Mouse (Mus musculus): ENCODE results near the gene Epo.
A peak's percentile ranks its signal among the peaks of the same experiment; 100 is the strongest.

Gene Epo

DNA sequence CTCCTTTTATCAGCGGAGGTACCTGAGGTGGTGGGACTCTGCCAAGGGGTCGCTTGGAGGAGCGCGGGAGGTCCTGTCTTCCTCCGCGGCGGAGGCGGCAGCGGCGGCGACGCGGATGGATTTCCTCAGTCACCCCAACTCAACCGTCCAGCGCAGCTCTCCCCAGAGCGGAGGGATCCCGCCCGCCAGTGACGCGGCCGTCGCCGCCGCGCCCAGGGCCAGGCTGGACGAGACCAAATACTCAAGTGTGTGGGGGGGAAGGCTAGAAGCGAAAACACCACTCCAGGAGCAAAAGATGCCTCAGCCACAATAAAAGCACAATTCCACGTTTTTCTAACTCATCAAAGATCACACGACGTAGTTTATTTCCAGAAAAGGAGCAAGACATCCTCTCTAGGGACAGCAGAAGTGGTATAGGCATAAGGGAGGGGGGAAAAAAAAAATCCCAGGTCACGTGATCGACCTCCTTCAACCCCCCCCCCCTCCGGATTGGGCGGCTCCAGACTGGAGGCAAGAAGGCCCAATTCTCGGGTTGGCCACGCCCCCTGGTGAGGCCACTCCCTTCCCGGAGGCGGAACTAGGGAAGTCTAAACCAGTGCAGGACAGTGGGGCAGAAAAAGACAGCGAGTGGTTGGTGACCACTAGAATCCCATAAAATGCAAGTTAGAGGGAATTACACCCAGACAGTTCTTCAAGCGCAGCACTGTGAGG is at the start of gene Epo, which contains the start of gene Gnb2:
Gene Epo, minus strand, starts transcription at position 126 of the 711 bp plus-strand sequence.
Gene Gnb2, minus strand, starts transcription at position 394 of the 711 bp plus-strand sequence.
- DNase-seq: peak; percentile 97

DNA sequence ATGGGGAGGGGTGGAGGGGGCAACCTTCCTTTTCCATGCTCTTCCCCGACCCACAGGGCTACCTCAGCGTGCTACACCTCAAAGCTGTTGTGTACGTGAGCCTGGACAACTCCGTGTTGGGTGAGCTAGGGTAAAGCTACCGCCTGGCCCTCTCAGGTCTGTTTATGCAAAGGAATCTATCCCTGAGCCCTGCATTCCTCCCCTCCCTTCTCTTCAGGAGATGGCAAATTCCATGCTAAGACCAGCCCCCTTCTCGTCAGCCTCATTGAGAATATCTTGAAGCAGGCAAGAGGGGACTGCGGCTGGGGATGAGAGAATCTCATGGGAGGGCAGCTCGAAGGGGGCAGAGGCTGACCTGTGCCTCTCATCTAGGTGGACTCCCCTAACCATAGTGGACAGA is 49.7 kb upstream of the Epo start:
- no peak for DNase-seq

DNA sequence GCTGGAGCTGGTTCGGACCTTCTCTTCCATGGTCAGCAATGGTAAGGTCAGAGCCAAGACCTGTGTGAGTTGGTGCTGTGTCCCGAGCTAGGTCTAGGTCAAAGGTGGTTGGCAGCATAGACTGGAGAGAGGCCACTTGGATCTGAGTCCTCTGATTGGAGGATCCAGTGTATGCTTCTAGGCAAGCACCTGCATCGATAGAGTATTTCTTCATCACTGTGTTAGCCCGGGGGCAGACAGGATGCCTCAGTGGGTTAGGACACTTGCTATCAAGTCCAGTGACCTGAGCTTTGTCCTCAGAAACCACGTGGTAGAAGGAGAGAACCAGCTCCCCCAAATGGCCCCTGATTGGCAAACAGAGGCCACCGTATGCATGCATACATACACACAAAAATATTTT is 47.2 kb upstream of the Epo start:
- DNase-seq: no peak

DNA sequence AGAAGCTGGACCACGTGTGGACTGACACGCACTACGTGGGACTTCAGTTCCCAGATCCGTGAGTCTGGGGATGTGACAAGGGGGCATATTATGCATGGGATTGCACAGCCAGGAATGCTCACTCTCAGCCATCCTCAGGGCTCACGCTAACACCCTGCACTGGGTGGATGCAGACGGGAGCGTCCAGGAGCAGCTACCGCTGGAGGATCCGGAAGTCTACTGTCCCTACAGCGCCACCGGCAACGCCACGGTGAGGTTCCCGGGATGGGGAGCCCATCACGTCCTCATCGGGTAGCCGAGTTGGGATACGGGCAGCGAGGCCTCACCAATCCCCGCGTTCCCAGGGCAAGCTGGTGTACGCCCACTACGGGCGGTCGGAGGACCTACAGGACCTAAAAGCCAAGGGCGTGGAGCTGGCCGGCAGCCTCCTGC is 41.4 kb upstream of the Epo start:
- DNase-seq: peak; percentile 49

DNA sequence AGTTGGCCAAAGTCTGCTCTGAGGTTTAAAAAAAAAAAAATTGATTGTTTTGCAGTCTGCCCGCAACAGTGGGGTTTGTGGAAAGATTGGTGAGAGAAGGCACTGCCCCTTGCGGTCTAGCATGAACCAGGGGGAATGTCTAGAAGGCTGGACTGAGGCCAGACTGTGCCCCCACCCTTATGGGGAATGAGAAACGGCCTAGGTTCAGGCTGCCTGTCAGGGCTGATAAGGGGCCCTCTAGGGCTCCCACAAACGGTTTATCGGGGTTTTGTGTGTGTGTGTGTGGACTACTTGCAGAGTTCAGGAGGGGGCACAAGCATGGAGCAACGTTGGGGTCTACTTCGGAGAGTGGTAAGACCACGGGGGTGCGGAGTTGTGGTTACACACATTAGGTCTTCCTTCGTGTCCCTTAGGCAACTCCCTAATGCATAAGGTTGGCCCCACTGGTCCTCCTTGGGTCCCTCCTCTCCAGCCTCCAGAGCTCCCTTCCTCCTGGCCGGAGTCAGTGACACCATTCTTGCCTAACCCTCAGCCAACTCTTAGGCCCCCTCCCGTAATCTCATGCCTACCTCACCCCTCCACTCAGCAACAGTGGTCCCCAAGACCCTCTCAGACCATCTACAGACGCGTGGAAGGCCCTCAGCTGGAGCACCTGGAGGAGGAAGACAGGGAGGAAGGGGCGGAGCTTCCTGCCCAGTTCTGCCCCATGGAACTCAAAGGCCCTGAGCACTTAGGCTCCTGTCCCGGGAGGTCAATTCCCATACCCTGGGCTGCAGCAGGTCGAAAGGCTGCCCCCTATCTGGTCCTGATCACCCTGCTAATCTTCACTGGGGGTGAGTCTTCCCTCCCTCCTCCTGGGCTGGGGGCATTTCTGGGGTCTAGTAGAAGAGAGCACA is 37.9 kb upstream of the Epo start:
- no peak for DNase-seq

DNA sequence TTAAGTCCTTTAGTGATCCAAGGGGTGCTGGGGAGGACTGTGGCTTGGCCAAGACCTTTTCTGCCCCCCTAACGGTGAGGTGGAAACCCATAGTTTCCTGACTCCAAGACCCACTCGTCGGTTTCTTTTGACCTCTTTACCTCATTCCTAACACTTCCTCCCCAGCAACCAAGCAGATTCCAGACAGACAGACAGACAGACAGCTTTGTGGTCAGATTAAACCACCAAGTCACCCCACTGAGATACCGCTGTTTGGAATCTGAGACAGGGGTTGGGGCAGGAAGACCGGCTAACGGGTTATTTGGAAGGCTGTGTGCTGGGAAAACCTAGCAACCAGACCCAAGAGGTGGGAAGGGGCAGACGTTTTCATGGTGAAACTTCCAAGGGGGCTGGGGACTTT is 37.1 kb upstream of the Epo start:
- no peak for DNase-seq

DNA sequence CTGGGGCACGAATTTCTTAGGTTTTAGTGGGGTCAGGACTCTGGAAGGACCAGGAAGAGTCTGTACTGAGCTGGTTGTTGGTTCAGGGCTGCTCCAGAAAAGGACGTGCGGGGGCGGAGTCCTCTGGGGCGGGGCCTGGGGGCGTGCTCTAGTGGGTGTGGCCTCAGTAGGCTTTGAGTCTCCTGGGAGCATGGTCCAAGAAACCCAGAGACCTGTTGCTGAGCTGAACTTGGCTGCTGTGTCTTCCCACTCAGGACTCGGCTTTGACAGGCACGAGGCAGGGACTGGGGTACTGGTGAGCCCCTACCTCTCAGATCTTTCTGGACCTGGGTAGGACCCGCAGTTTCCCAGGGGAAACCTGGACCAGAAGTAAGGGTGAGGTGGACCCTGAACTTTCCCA is 36.6 kb upstream of the Epo start, which contains the start of gene Tfr2:
Gene Tfr2, plus strand, starts transcription at position 176 of the 400 bp plus-strand sequence.
- DNase-seq: no peak

DNA sequence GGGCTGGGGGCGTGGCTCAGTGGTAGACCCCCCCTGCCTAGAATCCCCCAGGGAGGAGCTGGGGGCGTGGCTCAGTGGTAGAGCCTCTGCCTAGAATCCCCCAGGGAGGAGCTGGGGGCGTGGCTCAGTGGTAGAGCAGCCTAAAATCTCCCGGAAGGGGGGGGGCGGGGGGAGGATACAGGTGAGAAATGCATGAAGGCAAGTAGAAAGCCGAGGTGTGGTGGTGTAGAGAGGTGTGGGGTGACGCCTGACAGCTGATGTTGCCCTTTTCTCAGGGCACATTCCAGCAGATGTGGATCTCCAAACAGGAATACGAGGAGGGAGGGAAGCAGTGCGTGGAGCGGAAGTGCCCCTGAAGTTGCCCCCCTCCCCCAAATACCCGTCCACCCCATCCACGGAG is 36.0 kb upstream of the Epo start:
- DNase-seq: no peak

DNA sequence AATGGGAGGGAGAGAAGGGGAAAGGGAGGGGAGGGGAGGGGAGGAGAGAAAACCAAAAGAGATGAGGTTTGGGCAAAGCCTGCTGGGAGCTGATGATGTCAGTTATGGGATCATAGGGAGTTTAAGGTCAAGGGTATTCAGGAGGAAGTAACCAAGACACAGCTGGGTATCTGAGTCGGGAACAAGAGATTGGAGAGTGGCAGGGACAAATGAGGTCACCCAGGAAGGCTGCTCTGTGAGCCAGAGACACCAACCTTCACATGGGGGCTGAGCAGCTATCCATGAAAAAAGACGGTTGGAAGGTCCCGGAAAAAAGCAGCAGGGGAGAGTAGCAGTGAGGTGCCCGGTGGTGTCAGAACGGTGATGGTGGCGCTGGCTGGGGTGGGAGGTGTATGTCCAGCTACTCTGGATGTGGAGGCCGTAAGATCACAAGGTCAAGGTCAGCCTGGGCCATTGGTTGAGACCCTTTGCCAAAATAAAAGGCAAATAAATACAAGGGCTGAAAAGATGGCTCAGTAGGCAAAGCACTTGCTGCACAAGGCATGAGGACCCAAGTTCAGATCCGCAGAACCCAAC is 35.3 kb upstream of the Epo start:
- no peak for DNase-seq

DNA sequence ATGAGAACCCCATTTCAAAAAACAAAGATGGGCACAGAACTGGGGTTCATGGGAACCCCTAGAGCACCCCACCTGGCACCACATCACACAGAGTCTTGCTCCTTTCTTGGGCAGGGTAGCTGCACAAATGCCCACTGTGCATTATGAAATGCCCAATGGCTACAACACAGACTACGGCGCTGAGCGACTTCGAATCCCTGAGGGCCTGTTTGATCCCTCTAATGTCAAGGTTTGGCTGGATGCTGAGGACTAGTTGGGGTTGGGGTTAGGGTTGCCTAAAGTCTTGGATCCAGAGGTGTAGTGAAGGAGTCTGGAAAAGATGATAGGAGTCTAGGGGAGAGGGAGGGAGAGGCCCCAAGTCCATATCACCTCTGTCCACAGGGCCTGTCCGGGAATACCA is 33.4 kb upstream of the Epo start:
- no peak for DNase-seq

DNA sequence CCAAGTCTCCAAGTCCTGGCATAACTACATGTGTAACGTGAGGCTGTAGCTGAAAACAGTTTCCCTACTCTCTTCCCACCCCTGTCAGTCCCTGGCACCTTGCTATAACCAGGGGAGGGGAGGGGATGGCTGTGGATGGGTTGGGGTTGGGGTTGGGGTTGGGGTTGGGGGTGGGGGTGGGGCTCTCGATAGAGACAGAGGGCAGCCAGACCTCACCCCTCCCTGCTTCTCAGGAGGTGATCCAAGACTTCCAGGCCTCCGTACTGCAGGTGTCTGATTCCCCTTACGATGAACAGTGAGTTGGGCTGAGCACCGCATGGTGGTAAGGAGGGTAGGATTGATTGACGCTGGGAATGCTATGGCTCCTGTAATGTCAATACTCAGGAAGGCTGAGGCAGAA is 32.7 kb upstream of the Epo start:
- DNase-seq: no peak

DNA sequence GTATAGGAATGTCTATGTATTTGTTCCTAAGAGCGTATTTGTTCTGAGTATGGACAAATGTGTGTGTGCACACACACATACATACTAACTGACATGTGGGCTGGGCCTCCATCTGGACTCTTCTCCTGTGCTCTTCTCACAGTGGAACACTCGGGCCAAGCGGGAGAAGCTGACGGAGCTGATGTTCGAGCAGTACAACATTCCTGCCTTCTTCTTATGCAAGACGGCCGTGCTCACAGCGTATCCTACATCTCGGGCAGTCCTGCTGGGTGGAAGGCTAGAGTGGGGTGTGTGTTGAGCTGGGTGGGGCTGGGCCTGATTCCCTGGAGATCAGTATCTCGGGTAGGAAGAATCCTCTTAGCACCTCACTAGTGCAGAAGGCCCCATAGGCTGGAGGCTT is 29.9 kb upstream of the Epo start:
- DNase-seq: no peak

DNA sequence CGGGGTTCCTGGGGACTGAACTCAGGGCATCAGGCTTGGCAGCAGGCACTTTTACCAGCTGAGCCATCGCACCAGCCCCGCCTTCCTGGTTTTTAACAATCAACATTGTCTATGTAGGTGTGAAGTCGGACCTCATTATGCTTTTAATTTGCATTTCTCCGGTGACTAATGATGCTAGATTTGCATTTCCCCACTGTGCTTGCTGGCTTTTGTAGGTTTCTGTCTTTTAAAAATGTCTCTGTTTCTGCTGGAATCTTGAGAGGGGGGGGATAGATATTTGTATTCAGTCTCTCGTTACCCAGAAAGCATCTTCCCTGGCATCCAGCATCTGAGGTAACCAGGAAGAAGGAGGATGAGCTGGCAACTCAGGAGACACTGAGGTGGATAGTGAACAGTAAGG is 28.5 kb upstream of the Epo start:
- no peak for DNase-seq

DNA sequence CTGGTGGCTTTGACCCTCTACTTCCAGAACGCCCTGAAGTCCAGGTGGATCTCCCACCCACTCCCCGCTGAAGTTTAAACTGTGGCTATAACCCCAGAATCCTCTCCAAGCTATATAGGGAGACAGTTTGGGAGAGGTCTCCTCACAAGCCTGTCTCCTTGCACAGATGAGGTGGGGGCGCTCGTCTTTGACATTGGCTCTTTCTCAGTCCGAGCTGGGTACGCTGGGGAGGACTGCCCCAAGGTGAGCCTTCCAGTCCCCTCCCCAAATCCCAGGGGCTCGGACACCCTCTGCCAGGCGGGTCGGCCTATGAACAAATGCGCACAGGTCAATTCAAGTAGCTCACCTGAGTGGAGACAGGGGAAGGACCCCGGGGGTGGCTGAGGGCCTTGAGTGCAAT is 20.9 kb upstream of the Epo start:
- DNase-seq: no peak

DNA sequence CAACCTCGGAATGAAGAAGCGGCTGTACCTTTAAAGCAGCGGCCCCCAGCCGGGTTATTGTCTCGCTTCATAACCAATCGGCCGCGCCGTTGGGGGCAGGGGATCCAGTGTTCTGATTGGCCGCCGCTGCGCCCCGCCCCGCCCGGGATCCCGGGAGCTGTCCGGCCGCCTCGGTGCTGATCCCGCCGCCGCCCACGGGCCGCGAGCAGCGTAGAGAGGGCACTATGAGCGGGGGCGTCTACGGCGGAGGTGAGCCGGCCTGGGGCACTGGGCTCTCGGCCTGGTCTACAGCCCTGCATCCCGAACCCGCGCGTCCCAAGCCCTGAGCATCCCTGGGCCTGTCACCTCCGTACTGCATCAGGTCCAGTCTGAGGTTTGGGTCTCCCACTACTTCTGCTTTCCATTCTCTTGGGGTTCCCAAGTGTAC is 20.4 kb upstream of the Epo start, which contains the start of gene Actl6b:
Gene Actl6b, plus strand, starts transcription at position 107 of the 427 bp plus-strand sequence.
- peak; percentile 93 for DNase-seq

DNA sequence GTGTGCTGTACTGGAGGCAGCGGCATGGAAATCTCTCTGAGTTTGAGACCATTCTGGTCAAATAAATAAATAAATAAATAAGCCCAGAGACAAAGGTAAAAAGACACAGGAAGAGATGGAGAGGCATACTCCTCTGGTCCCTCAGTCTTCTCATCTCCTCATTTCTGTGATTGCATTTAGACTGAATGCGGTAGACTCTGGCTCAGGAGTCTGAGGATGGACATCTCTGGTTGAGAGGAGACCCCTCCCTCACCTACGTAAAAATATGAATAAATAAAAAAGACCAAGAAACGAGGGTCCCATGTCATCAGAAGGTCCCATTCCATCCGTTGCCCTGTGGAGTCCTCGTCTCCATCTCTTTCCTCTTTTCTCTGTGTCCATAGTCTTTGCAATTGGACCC is 20.0 kb upstream of the Epo start:
- DNase-seq: no peak

DNA sequence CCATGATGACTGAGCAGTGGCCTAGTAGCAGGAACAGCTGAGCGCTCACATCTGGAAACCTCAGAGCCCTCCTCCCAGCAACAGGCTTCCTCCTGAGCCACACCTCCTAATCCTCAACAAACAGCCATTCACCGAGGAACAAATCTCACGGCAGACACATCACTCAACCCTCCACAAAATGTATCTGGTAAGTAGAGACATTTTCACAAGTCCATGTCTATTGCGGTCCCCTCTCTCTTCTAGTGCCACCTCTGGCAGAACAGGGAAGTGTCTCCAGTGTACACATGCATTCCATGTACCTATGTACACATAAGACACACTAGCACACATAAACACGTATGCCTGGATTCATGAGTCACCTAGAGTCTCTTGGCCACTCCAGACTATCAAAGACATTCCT is 18.1 kb upstream of the Epo start:
- DNase-seq: no peak

DNA sequence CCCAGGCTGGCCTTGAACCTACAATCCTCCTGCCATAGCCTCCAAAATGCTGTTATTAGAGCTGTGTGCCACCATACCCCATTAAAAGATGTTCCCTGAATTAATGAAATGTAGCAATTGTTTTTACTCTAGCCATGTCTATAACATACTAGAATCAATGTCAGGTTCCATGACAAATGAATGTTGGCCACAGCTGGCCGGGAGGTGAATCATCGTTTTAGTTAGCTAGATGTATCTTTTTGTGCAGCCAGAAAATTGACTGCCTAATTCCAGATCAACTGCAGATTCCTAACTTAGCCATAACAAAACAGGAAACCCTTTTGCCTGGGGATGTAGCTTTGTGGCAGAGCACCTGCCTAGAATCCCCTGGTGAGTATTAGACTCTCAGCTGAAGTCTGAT is 16.8 kb upstream of the Epo start:
- DNase-seq: no peak

DNA sequence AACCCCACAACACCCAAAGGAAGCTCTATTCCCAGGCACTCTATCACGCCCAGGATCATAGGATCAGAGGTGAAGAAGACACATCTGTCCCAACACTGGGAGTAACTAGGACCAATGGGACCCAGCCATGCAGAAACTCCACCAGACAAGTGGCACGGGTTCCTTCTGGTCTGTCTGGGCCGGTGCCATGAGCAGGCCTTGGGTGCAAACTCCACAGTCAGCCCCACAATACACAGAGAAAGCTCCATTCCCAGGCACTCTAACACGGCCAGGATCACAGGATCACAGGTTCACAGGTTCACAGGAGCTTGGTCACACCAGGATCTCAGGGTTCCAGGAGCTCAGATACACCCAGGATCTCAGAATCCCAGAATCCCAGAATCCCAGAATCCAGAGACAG is 12.6 kb upstream of the Epo start:
- DNase-seq: no peak

DNA sequence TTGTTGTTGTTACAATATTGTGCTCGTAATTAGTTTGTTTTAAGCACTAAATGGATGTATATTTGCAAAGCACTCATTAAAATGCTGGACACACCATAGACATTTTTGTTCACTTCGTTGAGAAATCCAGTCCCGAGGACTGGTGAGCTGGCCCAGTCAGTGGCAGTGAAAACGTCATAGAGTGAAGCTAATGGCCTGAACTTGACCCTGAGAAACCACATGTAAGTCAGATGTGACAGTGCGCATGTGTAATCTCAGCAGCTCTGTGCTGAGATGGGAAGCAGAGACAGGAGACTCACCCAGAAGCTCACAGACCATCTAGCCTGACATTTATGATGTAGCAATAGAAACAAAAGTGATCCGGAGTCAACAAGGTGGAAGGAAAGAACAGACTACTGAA is 11.9 kb upstream of the Epo start:
- DNase-seq: no peak

DNA sequence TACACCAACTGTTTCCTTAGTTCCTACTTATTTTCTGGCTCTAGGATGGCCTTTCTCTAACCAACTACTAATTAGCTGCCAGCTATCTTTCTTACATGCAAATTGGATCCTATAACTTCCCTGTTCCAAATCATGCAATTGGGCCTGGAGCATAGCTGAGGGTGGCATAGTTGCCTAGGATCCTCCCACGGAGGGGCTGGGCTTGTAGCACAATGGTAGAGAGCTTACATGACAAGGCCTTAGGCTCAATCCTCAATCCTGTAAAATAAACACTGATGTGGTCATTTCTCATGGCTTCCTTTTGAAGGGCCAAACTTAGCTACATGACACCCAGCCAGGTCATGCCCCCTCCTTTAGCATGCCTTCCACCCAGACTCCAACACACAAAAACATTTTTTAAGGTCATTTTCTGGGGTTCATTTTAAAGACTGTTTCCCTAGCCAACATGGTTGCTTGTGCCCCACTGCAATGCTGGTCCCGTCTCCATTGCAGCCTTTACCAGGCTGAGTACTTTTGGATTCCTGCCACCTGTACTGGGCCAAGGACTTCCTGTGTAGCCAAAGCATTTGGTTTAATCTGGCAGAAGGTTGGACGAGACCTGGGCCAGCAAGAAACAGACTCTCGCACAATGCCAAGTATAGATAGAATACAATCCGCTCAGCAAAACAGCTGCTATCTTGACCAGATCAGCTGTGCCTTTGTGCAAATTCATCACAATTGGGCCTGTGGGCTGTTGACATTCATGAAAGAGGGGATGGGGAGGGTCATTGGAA is 8.9 kb upstream of the Epo start:
- DNase-seq: no peak

DNA sequence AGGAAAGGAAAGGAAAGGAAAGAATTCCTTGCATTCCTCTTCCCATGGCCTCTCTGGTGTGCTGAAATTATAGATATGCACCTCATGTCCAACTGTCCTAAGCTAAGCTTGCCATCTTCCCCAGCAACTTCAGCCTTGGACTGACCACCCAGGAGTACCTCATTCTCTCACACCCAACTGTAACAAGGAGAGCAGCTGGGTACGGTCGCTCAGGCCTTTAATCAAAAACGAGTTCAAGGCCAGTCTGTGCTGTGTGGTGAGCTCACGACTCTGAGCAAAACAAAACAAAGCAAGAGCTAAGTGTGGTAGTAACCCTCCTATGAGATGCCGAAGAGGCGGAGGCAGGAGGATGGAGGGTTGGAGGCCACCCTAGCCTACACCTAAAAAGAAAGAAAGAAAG is 7.9 kb upstream of the Epo start:
- DNase-seq: no peak

DNA sequence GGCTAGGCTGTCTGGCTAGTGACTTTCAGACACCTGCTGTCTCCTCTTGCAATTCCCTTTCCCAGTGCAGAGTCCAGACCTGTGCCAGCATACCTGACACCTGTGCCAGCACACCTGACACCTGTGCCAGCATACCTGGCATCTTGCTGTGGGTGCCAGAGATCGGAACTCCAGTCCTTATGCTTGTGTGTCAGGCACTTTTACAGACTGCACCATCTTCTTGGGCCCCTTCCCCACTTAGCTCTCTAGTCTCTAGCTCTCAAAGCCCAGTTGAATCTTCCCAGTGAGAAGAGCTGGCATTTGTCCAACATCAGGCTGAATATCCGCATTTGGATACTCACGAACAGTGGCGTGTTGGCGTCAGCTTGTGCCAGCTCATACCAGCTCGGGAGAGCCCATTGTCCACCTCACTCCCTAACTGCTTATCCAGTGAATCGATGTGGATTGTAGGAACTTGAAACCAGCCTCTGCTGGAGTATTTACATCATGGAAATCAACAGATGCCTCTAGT is 6.3 kb upstream of the Epo start:
- DNase-seq: peak; percentile 33

All from right cerebral cortex, postnatal 4 days (tissue).